Mouse (Mus musculus) erythroblast, embryonic 14.5 days (primary cell): Measurements from ENCODE around the gene Iffo1. TPM values are rescaled to one million over a fixed set of nuclear protein-coding genes. Genes with fewer than 3 reads are reported as not detected.

Source experiments
- H3K27me3 ChIP-seq: 2 replicates; pipeline ENCODE4 v1.6.1; 2012; ENCODE audit warnings: inconsistent platforms; ENCODE audit not compliant: control insufficient read depth
- H3K36me3 ChIP-seq: 2 replicates; pipeline ENCODE4 v1.6.1; 2012; ENCODE audit warnings: mild to moderate bottlenecking, inconsistent platforms; ENCODE audit not compliant: control insufficient read depth
- H3K4me1 ChIP-seq: 2 replicates; pipeline ENCODE4 v1.6.1; 2012; ENCODE audit warnings: inconsistent platforms; ENCODE audit not compliant: control insufficient read depth
- H3K4me3 ChIP-seq: replicated peaks from 2 replicates; pipeline ENCODE3; 2012; ENCODE audit warnings: moderate library complexity, mild to moderate bottlenecking, inconsistent platforms
- H3K9me3 ChIP-seq: 2 replicates; pipeline ENCODE4 v1.6.1; 2012; ENCODE audit warnings: low read length, inconsistent platforms, mixed read lengths; ENCODE audit not compliant: control insufficient read depth
- GATA1 ChIP-seq: IDR thresholded peaks from 2 replicates; pipeline ENCODE4 v1.6.1; 2012; ENCODE audit warnings: low read length, inconsistent platforms, mixed read lengths
- TAL1 ChIP-seq: IDR thresholded peaks from 3 replicates; pipeline ENCODE4 v1.6.1; 2012; ENCODE audit warnings: low read length, inconsistent platforms, mixed read lengths
- polyA plus RNA-seq: library from polyadenylated mRNA; stranded (reverse); fragments of >175 nt; gene quantifications from 2 replicates; pipeline ENCODE4 v1.2.3, GENCODE M21; 2012

The Iffo1 gene
- polyA plus RNA-seq, 1 experiment: 1.3 TPM

- no peak for TF ChIP-seq GATA1
- no peak for TF ChIP-seq TAL1
- Histone ChIP-seq H3K9me3 (no peaks in the 10 kb centered on the region), H3K4me1 (peaks cover 87% of the 10 kb centered on the region), H3K27me3 (no peaks in the 10 kb centered on the region), H3K4me3 (peak overlapping the region; percentile 77), H3K36me3 (peaks cover 84% of the 10 kb centered on the region)
These were observed 19.0 kb downstream of the Iffo1 start for GRCm38 (mm10) chr6:125163801-125164657.

GRCm38 (mm10) chr6:125164672-125165327, 19.8 kb downstream of the Iffo1 start:
- peaks cover 84% of the 10 kb centered on the region for H3K36me3 ChIP-seq
- TF ChIP-seq GATA1 (no peak), TAL1 (no peak)
- H3K4me1 ChIP-seq: peaks cover 88% of the 10 kb centered on the region

GRCm38 (mm10) chr6:125165328-125165891, 20.4 kb downstream of the Iffo1 start:
- TF ChIP-seq TAL1 (no peak), GATA1 (no peak)
- H3K27me3 ChIP-seq: no peaks in the 10 kb centered on the region
- no peaks in the 10 kb centered on the region for H3K9me3 ChIP-seq
- peaks cover 82% of the 10 kb centered on the region for H3K4me1 ChIP-seq
- H3K4me3 ChIP-seq: peak overlapping the region; percentile 77
- peaks cover 84% of the 10 kb centered on the region for H3K36me3 ChIP-seq

More at GRCm38 (mm10) chr6:125164672-125165327, 19.8 kb downstream of the Iffo1 start:
- Histone ChIP-seq H3K27me3 (no peaks in the 10 kb centered on the region), H3K4me3 (peak overlapping the region; percentile 77), H3K9me3 (no peaks in the 10 kb centered on the region)

GRCm38 (mm10) chr6:125166051-125166751, 21.2 kb downstream of the Iffo1 start, which contains the start of gene Gapdh:
Gene Gapdh (minus strand): TSS chr6:125166467.
- Histone ChIP-seq H3K4me3 (peak within 1 kb of the TSS; percentile 77), H3K36me3 (peaks cover 84% of the 10 kb centered on the region), H3K27me3 (no peaks in the 10 kb centered on the region), H3K9me3 (no peaks in the 10 kb centered on the region), H3K4me1 (peaks cover 74% of the 10 kb centered on the region)
- no peak for TF ChIP-seq GATA1
- no peak for TF ChIP-seq TAL1

- no peaks in the 10 kb centered on the region for H3K27me3 ChIP-seq
- peak overlapping the region; percentile 77 for H3K4me3 ChIP-seq
- TF ChIP-seq GATA1 (no peak), TAL1 (no peak)
- H3K36me3 ChIP-seq: peaks cover 84% of the 10 kb centered on the region
- H3K4me1 ChIP-seq: peaks cover 68% of the 10 kb centered on the region
- H3K9me3 ChIP-seq: no peaks in the 10 kb centered on the region
These were observed 22.0 kb downstream of the Iffo1 start for GRCm38 (mm10) chr6:125166861-125167650.

- H3K4me1 ChIP-seq: peaks cover 59% of the 10 kb centered on the region
- no peak for TF ChIP-seq TAL1
- no peak for TF ChIP-seq GATA1
- no peaks in the 10 kb centered on the region for H3K27me3 ChIP-seq
- H3K36me3 ChIP-seq: peaks cover 84% of the 10 kb centered on the region
- no peak overlapping the region for H3K4me3 ChIP-seq
- no peaks in the 10 kb centered on the region for H3K9me3 ChIP-seq
These were observed 23.0 kb downstream of the Iffo1 start for GRCm38 (mm10) chr6:125168086-125168485.

GRCm38 (mm10) chr6:125170194-125170593, 25.2 kb downstream of the Iffo1 start:
- peaks cover 42% of the 10 kb centered on the region for H3K4me1 ChIP-seq
- TF ChIP-seq GATA1 (no peak), TAL1 (no peak)
- H3K36me3 ChIP-seq: peaks cover 90% of the 10 kb centered on the region
- no peak overlapping the region for H3K4me3 ChIP-seq
- H3K27me3 ChIP-seq: no peaks in the 10 kb centered on the region; the same call in 1 of the 2 replicates
- H3K9me3 ChIP-seq: no peaks in the 10 kb centered on the region

GRCm38 (mm10) chr6:125172474-125172873, 27.4 kb downstream of the Iffo1 start:
- Histone ChIP-seq H3K9me3 (no peaks in the 10 kb centered on the region), H3K27me3 (no peaks in the 10 kb centered on the region; the same call in 1 of the 2 replicates), H3K4me3 (no peak overlapping the region), H3K4me1 (peaks cover 19% of the 10 kb centered on the region), H3K36me3 (peaks cover 100% of the 10 kb centered on the region)
- TF ChIP-seq GATA1: no peak
- no peak for TF ChIP-seq TAL1
